Mouse (Mus musculus): Measurements from ENCODE around the gene Gm29609. TPM values are rescaled to one million over a fixed set of nuclear protein-coding genes. Genes with fewer than 3 reads are reported as not detected.

Gene Gm29609
- total RNA-seq (2023) = 0.93 and 2.1 TPM in 2 replicates

GRCm38 (mm10) chr5:31179766-31180630 lies at the start of gene Gm29609, which contains the start of gene Gtf3c2:
Gene Gm29609 (minus strand): TSS chr5:31179911.
Gene Gtf3c2 (minus strand): TSS chr5:31180144.

GRCm38 (mm10) chr5:31220448-31221303 lies 41.0 kb upstream of the Gm29609 start, which contains the start of gene Ppm1g:
Gene Ppm1g (minus strand): TSS chr5:31220687.

GRCm38 (mm10) chr5:31201742-31202590 lies 22.3 kb upstream of the Gm29609 start, which contains the start of gene Zfp513:
Gene Zfp513 (minus strand): TSS chr5:31202303.

GRCm38 (mm10) chr5:31192939-31193630 lies 13.4 kb upstream of the Gm29609 start, which contains the start of the genes Snx17 and Eif2b4:
Gene Snx17 (plus strand): TSS chr5:31193227.
Gene Eif2b4 (minus strand): TSS chr5:31193430.

DNA sequence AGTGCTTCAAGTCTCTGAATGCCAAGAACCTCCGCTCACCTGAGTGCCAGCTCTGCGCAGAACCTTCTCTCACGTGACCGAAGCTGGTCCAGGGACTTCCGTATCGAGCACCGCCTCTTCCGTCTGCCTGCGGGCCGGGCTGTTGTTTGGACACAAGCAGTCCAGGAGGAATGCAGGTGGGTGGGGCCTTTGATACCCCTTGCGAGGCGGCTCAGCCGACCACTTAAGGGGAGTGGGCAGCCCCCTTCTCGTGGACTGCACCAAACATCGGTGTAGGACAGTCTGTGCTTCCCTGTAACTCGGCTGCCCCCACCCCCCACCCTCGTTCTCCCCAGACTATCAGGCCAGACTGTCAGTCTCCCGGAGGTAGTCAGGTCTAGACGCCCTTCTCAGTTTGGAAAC lies 25.6 kb downstream of the Gm29609 start, which contains the start of gene Mpv17:
Gene Mpv17, minus strand, starts transcription at position 100 of the 402 bp plus-strand sequence.

GRCm38 (mm10) chr5:31138241-31138967 lies 41.3 kb downstream of the Gm29609 start, which contains the start of gene Ucn:
Gene Ucn (minus strand): TSS chr5:31138829.

DNA sequence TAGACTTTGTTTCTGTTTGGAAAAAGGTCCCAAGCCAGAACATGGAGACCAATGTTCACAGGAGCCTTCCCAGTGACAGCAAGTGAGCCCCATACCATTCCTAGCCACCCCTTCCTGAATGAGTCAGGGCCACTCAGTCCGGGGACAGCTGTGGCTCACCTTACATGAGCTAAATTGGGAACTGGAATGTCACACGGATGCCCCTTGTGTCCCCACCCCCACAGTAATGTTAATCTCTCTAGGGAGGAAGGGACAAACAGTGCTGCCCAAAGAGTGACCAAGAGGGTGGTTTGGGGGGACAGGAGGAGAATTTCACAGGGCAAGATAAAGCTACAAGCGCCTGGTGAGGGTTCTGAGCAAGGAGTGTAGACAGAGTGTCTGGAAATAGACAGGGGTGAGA lies 63.4 kb downstream of the Gm29609 start, which contains the start of gene Trim54:
Gene Trim54, plus strand, starts transcription at position 359 of the 400 bp plus-strand sequence.

DNA sequence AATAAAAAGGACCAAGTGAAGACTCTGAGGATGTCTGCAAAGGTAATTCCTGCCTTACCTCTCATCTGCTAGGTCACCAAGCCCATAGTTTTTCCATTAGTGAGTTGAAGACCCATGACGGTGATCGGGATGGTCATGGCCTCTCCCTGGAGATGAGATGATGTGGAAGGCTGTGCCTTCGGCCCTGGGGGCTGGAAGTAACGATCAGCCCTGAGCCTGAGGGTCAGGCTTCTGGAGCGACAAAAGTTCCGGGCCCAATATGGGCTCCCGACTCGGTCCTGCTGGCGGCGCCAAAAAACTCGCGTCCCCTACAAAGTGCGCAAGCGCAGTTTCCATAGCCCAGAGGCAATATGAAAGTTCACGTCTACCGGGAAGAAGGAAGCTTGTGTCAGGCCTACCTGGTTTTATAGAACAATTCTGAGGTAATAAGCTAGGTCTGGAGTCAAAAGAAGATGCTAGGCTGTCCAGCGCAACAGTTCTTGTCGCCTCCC lies 71.7 kb downstream of the Gm29609 start, which contains the start of gene Slc30a3:
Gene Slc30a3, minus strand, starts transcription at position 238 of the 491 bp plus-strand sequence.

DNA sequence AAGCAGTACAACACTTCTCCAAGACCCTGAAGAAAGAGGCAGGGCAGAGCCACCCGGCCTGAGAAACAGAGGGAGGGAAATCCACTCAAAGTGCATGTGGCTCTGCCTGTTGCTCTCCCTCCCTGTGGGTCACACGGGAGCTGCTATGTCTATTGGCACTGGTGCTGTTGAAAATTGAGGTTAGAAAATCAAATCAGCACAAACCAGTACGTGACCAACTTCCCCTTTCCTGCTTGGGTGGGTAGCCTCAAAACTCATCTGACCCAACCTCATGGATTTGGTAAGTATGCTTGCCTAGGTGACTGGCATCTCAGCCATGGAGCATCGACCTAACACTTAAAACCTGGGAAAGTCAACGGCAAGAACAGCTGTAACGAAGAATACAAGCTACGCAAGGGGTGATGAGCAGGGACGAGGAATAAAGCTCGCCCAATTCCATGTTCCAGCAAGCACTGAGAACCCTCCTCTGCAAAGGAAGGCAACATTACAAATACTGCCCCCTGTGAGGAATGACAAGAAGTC lies 73.8 kb downstream of the Gm29609 start, which contains the start of gene Dnajc5g:
Gene Dnajc5g, plus strand, starts transcription at position 472 of the 522 bp plus-strand sequence.

Other genes with a start within 250 kb of the Gm29609 start
- 0.98 TPM in 1 of 2 replicates, not detected in the other for gene Cgref1, start 234.3 kb downstream of the Gm29609 start, total RNA-seq (2023)
- 430 and 600 TPM in 2 replicates for gene Preb, start 219.6 kb downstream of the Gm29609 start, total RNA-seq (2023)
- gene Tcf23, start 211.2 kb downstream of the Gm29609 start, total RNA-seq (2023) = not detected in 2 replicates
- 11.6 and 17.1 TPM in 2 replicates for gene Atraid, start 131.6 kb downstream of the Gm29609 start, total RNA-seq (2023)
- gene Slc5a6, start 131.0 kb downstream of the Gm29609 start, total RNA-seq (2023) = 2.4 and 3.3 TPM in 2 replicates
- 8.2 and 20.3 TPM in 2 replicates for gene Cad, start 125.1 kb downstream of the Gm29609 start, total RNA-seq (2023)
- gene Dnajc5g, start 73.6 kb downstream of the Gm29609 start, total RNA-seq (2023) = not detected in 2 replicates
- not detected in 2 replicates for gene Slc30a3, start 71.7 kb downstream of the Gm29609 start, total RNA-seq (2023)
- gene Trim54, start 63.2 kb downstream of the Gm29609 start, total RNA-seq (2023) = not detected in 2 replicates
- not detected in 2 replicates for gene Ucn, start 41.1 kb downstream of the Gm29609 start, total RNA-seq (2023)
- 7.0 and 7.6 TPM in 2 replicates for gene Mpv17, start 25.7 kb downstream of the Gm29609 start, total RNA-seq (2023)
- 88.6 and 97.9 TPM in 2 replicates for gene Gtf3c2, start 233 bp upstream of the Gm29609 start, total RNA-seq (2023)
- 52.6 and 61.7 TPM in 2 replicates for gene Snx17, start 13.3 kb upstream of the Gm29609 start, total RNA-seq (2023)
- gene Eif2b4, start 13.5 kb upstream of the Gm29609 start, total RNA-seq (2023) = 16.3 and 17.5 TPM in 2 replicates
- 29.5 and 34.6 TPM in 2 replicates for gene Zfp513, start 22.4 kb upstream of the Gm29609 start, total RNA-seq (2023)
- gene Ppm1g, start 40.8 kb upstream of the Gm29609 start, total RNA-seq (2023) = 69.4 and 76.5 TPM in 2 replicates
- 228 and 242 TPM in 2 replicates for gene Nrbp1, start 61.0 kb upstream of the Gm29609 start, total RNA-seq (2023)
- gene Gm9970, start 61.3 kb upstream of the Gm29609 start, total RNA-seq (2023) = 0.79 TPM in 1 of 2 replicates, not detected in the other
- 7.4 and 9.2 TPM in 2 replicates for gene Krtcap3, start 71.8 kb upstream of the Gm29609 start, total RNA-seq (2023)
- gene Ift172, start 111.2 kb upstream of the Gm29609 start, total RNA-seq (2023) = 4.3 and 7.5 TPM in 2 replicates
- gene Fndc4, start 116.2 kb upstream of the Gm29609 start, total RNA-seq (2023) = not detected in 2 replicates
- not detected in 2 replicates for gene Gckr, start 117.5 kb upstream of the Gm29609 start, total RNA-seq (2023)

Data from neutrophil, adult 65 days (primary cell).